Mouse (Mus musculus): Measurements from ENCODE around the gene Slco4a1. TPM values are rescaled to one million over a fixed set of nuclear protein-coding genes. Genes with fewer than 3 reads are reported as not detected.
A peak's percentile ranks its signal among the peaks of the same experiment; 100 is the strongest.

The Slco4a1 gene
- polyA plus RNA-seq, 1 experiment from 2014 or later, result 0.86 TPM

GRCm38 (mm10) chr2:180440596-180441332, 15.3 kb upstream of the Slco4a1 start:
- H3K36me3 ChIP-seq (ENCODE audit: control insufficient read depth, insufficient read depth), result no peaks in the 10 kb centered on the region
- H3K4me1 ChIP-seq (ENCODE audit: control insufficient read depth, low read depth, low read length), result no peaks in the 10 kb centered on the region; the same call in 1 of the 2 replicates
- no peak overlapping the region for H3K4me3 ChIP-seq (ENCODE audit: low read depth, low read length)
- H3K9me3 ChIP-seq (replicated peaks; ENCODE audit: control insufficient read depth, low read length), result no peaks in the 10 kb centered on the region
- no peak overlapping the region for H3K4me2 ChIP-seq (ENCODE audit: low read depth, low read length)
- H3K27ac ChIP-seq (ENCODE audit: low read length), result no peak overlapping the region
- no peaks in the 10 kb centered on the region for H3K27me3 ChIP-seq (ENCODE audit: control insufficient read depth, insufficient read depth, low read depth, low read length)
- 44% methylated on average over 9 of the region's 9 CpGs for WGBS (ENCODE audit: insufficient replicate concordance)
- no peak for ATAC-seq (ENCODE audit: low read depth)
- no peak overlapping the region for H3K9ac ChIP-seq (ENCODE audit: low read depth, low read length)

GRCm38 (mm10) chr2:180442061-180442460, 14.0 kb upstream of the Slco4a1 start:
- Histone ChIP-seq H3K27ac (ENCODE audit: low read length) (no peak overlapping the region), H3K27me3 (ENCODE audit: control insufficient read depth, insufficient read depth, low read depth, low read length) (no peaks in the 10 kb centered on the region), H3K9me3 (replicated peaks; ENCODE audit: control insufficient read depth, low read length) (no peaks in the 10 kb centered on the region), H3K4me2 (ENCODE audit: low read depth, low read length) (no peak overlapping the region; the same call in 1 of the 2 replicates), H3K4me3 (ENCODE audit: low read depth, low read length) (no peak overlapping the region), H3K36me3 (ENCODE audit: control insufficient read depth, insufficient read depth) (no peaks in the 10 kb centered on the region), H3K9ac (ENCODE audit: low read depth, low read length) (no peak overlapping the region), H3K4me1 (ENCODE audit: control insufficient read depth, low read depth, low read length) (no peaks in the 10 kb centered on the region)
- no peak for ATAC-seq (ENCODE audit: low read depth)
- 16% methylated on average over 5 of the region's 5 CpGs for WGBS (ENCODE audit: insufficient replicate concordance)

- Histone ChIP-seq H3K9ac (ENCODE audit: low read depth, low read length) (no peak overlapping the region), H3K4me2 (ENCODE audit: low read depth, low read length) (no peak overlapping the region), H3K4me1 (ENCODE audit: control insufficient read depth, low read depth, low read length) (no peaks in the 10 kb centered on the region), H3K27ac (ENCODE audit: low read length) (no peak overlapping the region), H3K27me3 (ENCODE audit: control insufficient read depth, insufficient read depth, low read depth, low read length) (no peaks in the 10 kb centered on the region), H3K9me3 (replicated peaks; ENCODE audit: control insufficient read depth, low read length) (no peaks in the 10 kb centered on the region), H3K36me3 (ENCODE audit: control insufficient read depth, insufficient read depth) (no peaks in the 10 kb centered on the region), H3K4me3 (ENCODE audit: low read depth, low read length) (no peak overlapping the region)
- no peak for ATAC-seq (ENCODE audit: low read depth)
- 43% methylated on average over 7 of the region's 7 CpGs for WGBS (ENCODE audit: insufficient replicate concordance)
These were observed 12.2 kb upstream of the Slco4a1 start for GRCm38 (mm10) chr2:180443861-180444260.

GRCm38 (mm10) chr2:180444957-180445785, 10.9 kb upstream of the Slco4a1 start:
- no peak overlapping the region for H3K9ac ChIP-seq (ENCODE audit: low read depth, low read length)
- no peak overlapping the region for H3K4me3 ChIP-seq (ENCODE audit: low read depth, low read length)
- 13% methylated on average over 8 of the region's 9 CpGs for WGBS (ENCODE audit: insufficient replicate concordance)
- no peaks in the 10 kb centered on the region for H3K36me3 ChIP-seq (ENCODE audit: control insufficient read depth, insufficient read depth)
- no peak for ATAC-seq (ENCODE audit: low read depth)
- H3K4me1 ChIP-seq (ENCODE audit: control insufficient read depth, low read depth, low read length), result no peaks in the 10 kb centered on the region
- H3K4me2 ChIP-seq (ENCODE audit: low read depth, low read length), result no peak overlapping the region
- no peak overlapping the region for H3K27ac ChIP-seq (ENCODE audit: low read length)
- H3K27me3 ChIP-seq (ENCODE audit: control insufficient read depth, insufficient read depth, low read depth, low read length), result no peaks in the 10 kb centered on the region
- no peaks in the 10 kb centered on the region for H3K9me3 ChIP-seq (replicated peaks; ENCODE audit: control insufficient read depth, low read length)

- Histone ChIP-seq H3K4me2 (ENCODE audit: low read depth, low read length) (no peak overlapping the region), H3K27ac (ENCODE audit: low read length) (no peak overlapping the region), H3K27me3 (ENCODE audit: control insufficient read depth, insufficient read depth, low read depth, low read length) (no peaks in the 10 kb centered on the region), H3K36me3 (ENCODE audit: control insufficient read depth, insufficient read depth) (no peaks in the 10 kb centered on the region), H3K4me3 (ENCODE audit: low read depth, low read length) (no peak overlapping the region), H3K9ac (ENCODE audit: low read depth, low read length) (no peak overlapping the region), H3K4me1 (ENCODE audit: control insufficient read depth, low read depth, low read length) (no peaks in the 10 kb centered on the region), H3K9me3 (replicated peaks; ENCODE audit: control insufficient read depth, low read length) (no peaks in the 10 kb centered on the region)
- 64% methylated on average over 1 of the region's 1 CpGs for WGBS (ENCODE audit: insufficient replicate concordance)
- no peak for ATAC-seq (ENCODE audit: low read depth)
These were observed 10.1 kb upstream of the Slco4a1 start for GRCm38 (mm10) chr2:180445962-180446361.

- 24% methylated on average over 5 of the region's 5 CpGs for WGBS (ENCODE audit: insufficient replicate concordance)
- Histone ChIP-seq H3K4me1 (ENCODE audit: control insufficient read depth, low read depth, low read length) (no peaks in the 10 kb centered on the region), H3K36me3 (ENCODE audit: control insufficient read depth, insufficient read depth) (no peaks in the 10 kb centered on the region), H3K27ac (ENCODE audit: low read length) (no peak overlapping the region), H3K9me3 (replicated peaks; ENCODE audit: control insufficient read depth, low read length) (no peaks in the 10 kb centered on the region), H3K9ac (ENCODE audit: low read depth, low read length) (no peak overlapping the region), H3K27me3 (ENCODE audit: control insufficient read depth, insufficient read depth, low read depth, low read length) (no peaks in the 10 kb centered on the region), H3K4me3 (ENCODE audit: low read depth, low read length) (no peak overlapping the region), H3K4me2 (ENCODE audit: low read depth, low read length) (no peak overlapping the region)
- no peak for ATAC-seq (ENCODE audit: low read depth)
These were observed 7.0 kb upstream of the Slco4a1 start for GRCm38 (mm10) chr2:180449007-180449406.

GRCm38 (mm10) chr2:180450529-180450928, 5.5 kb upstream of the Slco4a1 start:
- no peak overlapping the region for H3K9ac ChIP-seq (ENCODE audit: low read depth, low read length)
- 53% methylated on average over 5 of the region's 5 CpGs for WGBS (ENCODE audit: insufficient replicate concordance)
- H3K36me3 ChIP-seq (ENCODE audit: control insufficient read depth, insufficient read depth), result no peaks in the 10 kb centered on the region
- ATAC-seq (ENCODE audit: low read depth), result no peak
- H3K27me3 ChIP-seq (ENCODE audit: control insufficient read depth, insufficient read depth, low read depth, low read length), result peaks cover 3% of the 10 kb centered on the region; the same call in 1 of the 2 replicates
- no peak overlapping the region for H3K4me2 ChIP-seq (ENCODE audit: low read depth, low read length)
- no peak overlapping the region for H3K4me3 ChIP-seq (ENCODE audit: low read depth, low read length)
- H3K4me1 ChIP-seq (ENCODE audit: control insufficient read depth, low read depth, low read length), result peaks cover under 1% of the 10 kb centered on the region
- no peak overlapping the region for H3K27ac ChIP-seq (ENCODE audit: low read length)
- no peaks in the 10 kb centered on the region for H3K9me3 ChIP-seq (replicated peaks; ENCODE audit: control insufficient read depth, low read length)

GRCm38 (mm10) chr2:180456705-180457104, 660 bp downstream of the Slco4a1 start:
- Histone ChIP-seq H3K27me3 (ENCODE audit: control insufficient read depth, insufficient read depth, low read depth, low read length) (peaks cover 28% of the 10 kb centered on the region), H3K4me2 (ENCODE audit: low read depth, low read length) (peak overlapping the region; percentile 77), H3K9ac (ENCODE audit: low read depth, low read length) (no peak overlapping the region), H3K27ac (ENCODE audit: low read length) (no peak overlapping the region), H3K4me1 (ENCODE audit: control insufficient read depth, low read depth, low read length) (peaks cover 7% of the 10 kb centered on the region), H3K36me3 (ENCODE audit: control insufficient read depth, insufficient read depth) (no peaks in the 10 kb centered on the region), H3K4me3 (ENCODE audit: low read depth, low read length) (peak overlapping the region; percentile 58), H3K9me3 (replicated peaks; ENCODE audit: control insufficient read depth, low read length) (no peaks in the 10 kb centered on the region)
- WGBS (ENCODE audit: insufficient replicate concordance), result 1% methylated on average over 26 of the region's 28 CpGs
- ATAC-seq (ENCODE audit: low read depth), result no peak

GRCm38 (mm10) chr2:180457680-180458079, 1.6 kb downstream of the Slco4a1 start:
- 70% methylated on average over 2 of the region's 2 CpGs for WGBS (ENCODE audit: insufficient replicate concordance)
- Histone ChIP-seq H3K4me1 (ENCODE audit: control insufficient read depth, low read depth, low read length) (peaks cover 7% of the 10 kb centered on the region), H3K27ac (ENCODE audit: low read length) (no peak overlapping the region), H3K9ac (ENCODE audit: low read depth, low read length) (no peak overlapping the region), H3K36me3 (ENCODE audit: control insufficient read depth, insufficient read depth) (no peaks in the 10 kb centered on the region), H3K4me3 (ENCODE audit: low read depth, low read length) (no peak overlapping the region), H3K9me3 (replicated peaks; ENCODE audit: control insufficient read depth, low read length) (no peaks in the 10 kb centered on the region), H3K4me2 (ENCODE audit: low read depth, low read length) (no peak overlapping the region), H3K27me3 (ENCODE audit: control insufficient read depth, insufficient read depth, low read depth, low read length) (peaks cover 30% of the 10 kb centered on the region)
- no peak for ATAC-seq (ENCODE audit: low read depth)
